Mouse (Mus musculus): ENCODE data around the gene Olfr1104. TPM values are rescaled to one million over a fixed set of nuclear protein-coding genes. Genes with fewer than 3 reads are reported as not detected.

The Olfr1104 gene
- total RNA-seq (2014; fragmentation: Nextera tagmentation) (not detected in 2 replicates), total RNA-seq (2017) (not detected in 2 replicates)

DNA sequence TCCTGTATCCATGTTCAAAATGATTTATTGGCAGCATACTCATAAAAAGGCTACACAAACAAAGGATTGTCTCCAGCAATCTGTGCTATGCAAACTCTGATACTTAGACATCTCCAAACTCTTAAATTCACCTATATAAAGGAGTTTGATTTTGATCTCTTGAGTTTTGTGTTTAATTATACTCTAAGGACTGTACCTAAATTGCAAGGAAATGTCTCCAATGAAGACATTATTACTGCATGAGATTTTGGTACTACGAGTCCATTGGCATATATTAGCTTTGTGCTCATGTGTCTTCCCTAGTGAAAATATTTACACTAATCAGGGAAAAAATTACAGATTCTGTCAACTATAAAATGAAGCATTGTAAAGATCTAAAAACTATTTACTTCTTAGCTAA lies at the start of gene Olfr1104:
TSS of gene Olfr1104 (minus strand) at position 101 of the 400 bp plus-strand sequence.
- no peak for ATAC-seq (replicated peaks; ENCODE audit: low FRiP score, low TSS enrichment, poor library complexity, severe bottlenecking)

DNA sequence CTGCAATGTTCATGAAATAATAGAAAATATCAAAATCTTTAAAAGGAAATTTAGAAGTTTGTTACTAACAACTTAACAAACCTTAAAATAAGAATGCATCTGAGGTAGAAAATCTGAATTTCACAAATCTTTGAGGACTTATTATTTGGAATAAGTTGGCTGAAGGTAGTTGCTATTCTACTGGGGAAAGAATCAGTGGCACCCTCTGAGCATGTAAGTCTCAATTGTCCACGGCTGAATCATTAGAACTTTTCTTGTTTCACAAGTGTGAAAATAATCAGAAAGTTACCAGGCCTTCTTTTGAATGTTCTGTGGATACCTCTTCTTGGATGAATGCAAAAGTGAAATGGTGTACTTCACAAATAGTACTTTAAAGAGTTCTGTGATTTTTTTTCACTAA lies 48.8 kb upstream of the Olfr1104 start, which contains the start of gene Olfr1107:
TSS of gene Olfr1107 (minus strand) at position 101 of the 400 bp plus-strand sequence.
- no peak for ATAC-seq (replicated peaks; ENCODE audit: low FRiP score, low TSS enrichment, poor library complexity, severe bottlenecking)

DNA sequence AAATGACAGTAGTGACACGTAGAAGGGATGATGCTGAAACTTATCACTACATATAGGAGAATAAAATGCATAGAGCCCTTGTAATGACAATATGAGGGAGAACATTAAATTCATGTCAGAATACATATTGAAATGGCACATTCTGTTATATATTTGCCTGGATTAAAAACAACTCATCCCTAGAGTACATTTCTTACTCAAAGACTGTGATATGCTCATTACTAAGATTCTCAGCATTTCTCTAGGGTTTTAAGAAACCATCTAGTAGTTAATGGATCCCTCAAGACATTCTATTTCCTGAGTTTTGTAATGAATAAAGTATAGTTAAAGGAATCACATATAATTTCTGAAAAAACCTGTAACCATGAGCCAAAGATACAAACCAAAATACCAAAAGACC lies 25.3 kb upstream of the Olfr1104 start, which contains the start of gene Olfr1106:
TSS of gene Olfr1106 (minus strand) at position 101 of the 400 bp plus-strand sequence.
- no peak for ATAC-seq (replicated peaks; ENCODE audit: low FRiP score, low TSS enrichment, poor library complexity, severe bottlenecking)

DNA sequence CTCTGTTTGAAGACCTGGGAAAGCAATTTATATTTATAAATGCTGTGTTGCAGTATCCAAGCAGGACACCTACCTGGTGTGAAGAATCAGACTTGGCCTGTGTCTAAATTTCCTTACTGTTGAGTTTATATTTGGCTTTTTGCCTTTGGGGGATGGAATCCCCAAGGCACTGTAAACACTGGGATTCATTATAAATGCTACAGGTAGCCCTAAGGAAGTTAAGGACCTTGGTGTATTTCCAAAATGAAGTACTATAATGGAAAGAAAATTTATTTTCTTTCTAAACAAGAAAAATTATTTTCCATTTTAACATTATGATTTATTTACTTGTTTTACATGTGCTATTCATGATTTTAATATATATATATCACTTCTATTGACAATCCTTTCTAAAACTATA lies 9.6 kb upstream of the Olfr1104 start, which contains the start of gene Olfr1105:
TSS of gene Olfr1105 (minus strand) at position 101 of the 400 bp plus-strand sequence.
- ATAC-seq (replicated peaks; ENCODE audit: low FRiP score, low TSS enrichment, poor library complexity, severe bottlenecking), result no peak

DNA sequence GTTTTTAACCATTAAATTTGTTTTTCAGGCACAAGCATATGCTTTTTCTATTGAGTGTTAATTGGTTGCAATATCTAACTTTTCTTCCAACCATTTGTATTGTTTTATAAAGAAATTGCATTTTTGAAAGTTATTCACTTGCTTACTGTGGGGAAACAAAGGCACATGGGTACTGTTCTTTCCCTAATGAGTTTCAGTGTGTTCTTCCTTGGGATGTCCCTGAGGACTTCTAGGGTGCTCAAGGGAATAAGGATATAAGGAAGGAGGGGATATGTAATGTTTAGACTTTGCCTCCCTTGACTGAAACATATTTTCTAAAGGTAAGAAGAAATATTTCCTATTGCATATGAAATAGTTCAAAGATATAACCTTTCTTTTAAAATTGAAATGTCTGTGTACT lies 28.8 kb downstream of the Olfr1104 start, which contains the start of gene Olfr1102:
TSS of gene Olfr1102 (plus strand) at position 301 of the 400 bp plus-strand sequence.
- no peak for ATAC-seq (replicated peaks; ENCODE audit: low FRiP score, low TSS enrichment, poor library complexity, severe bottlenecking)

DNA sequence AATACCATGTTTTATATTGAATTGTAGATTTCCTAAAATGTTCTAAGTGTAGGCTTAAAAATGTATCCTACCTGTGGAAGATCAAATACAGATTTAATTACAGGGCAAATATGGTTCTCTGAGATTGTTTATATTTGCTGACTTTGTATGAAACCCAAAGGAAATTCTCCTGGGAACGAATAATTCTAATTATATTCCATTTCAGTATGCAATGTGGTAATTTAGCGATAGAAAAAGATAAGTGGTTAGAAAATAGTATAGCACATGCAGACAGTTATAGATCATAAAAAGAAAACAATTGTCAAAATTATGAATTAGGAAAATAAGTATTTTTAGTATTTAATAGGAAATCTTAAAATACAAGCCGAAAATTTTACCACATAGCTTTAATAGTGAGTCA lies 35.8 kb downstream of the Olfr1104 start, which contains the start of gene Olfr1101:
TSS of gene Olfr1101 (minus strand) at position 101 of the 400 bp plus-strand sequence.
- no peak for ATAC-seq (replicated peaks; ENCODE audit: low FRiP score, low TSS enrichment, poor library complexity, severe bottlenecking)

DNA sequence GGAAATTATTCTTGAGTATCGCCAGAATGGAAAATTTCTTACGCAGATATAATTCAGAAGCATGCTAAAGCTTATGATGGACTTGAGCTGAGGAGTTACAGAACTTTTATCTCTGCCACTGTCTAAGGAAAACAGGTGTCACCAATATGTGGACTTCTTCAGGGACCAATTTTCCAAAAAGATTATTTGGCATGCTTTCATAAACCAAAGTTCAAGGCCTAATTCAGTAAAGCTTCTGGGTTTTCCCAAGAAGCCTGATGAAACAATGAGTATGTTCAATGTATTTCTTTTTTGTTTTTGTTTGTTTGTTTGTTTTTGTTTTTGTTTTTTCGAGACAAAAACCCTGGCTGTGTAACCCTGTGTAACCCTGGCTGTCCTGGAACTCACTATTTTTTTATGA lies 47.0 kb downstream of the Olfr1104 start, which contains the start of gene Olfr1100:
TSS of gene Olfr1100 (minus strand) at position 101 of the 400 bp plus-strand sequence.
- no peak for ATAC-seq (replicated peaks; ENCODE audit: low FRiP score, low TSS enrichment, poor library complexity, severe bottlenecking)

Other genes with a start within 250 kb of the Olfr1104 start
- gene Olfr1093, start 244.6 kb downstream of the Olfr1104 start, total RNA-seq (2014; fragmentation: Nextera tagmentation), result not detected in 2 replicates
- gene Olfr1093, start 244.6 kb downstream of the Olfr1104 start, total RNA-seq (2017), result not detected in 2 replicates
- gene Olfr141, start 217.1 kb downstream of the Olfr1104 start, total RNA-seq (2014; fragmentation: Nextera tagmentation), result not detected in 2 replicates
- gene Olfr141, start 217.1 kb downstream of the Olfr1104 start, total RNA-seq (2017), result not detected in 2 replicates
- gene Olfr1094, start 202.4 kb downstream of the Olfr1104 start, total RNA-seq (2014; fragmentation: Nextera tagmentation), result not detected in 2 replicates
- gene Olfr1094, start 202.4 kb downstream of the Olfr1104 start, total RNA-seq (2017), result not detected in 2 replicates
- not detected in 2 replicates for gene Olfr1095, start 175.4 kb downstream of the Olfr1104 start, total RNA-seq (2014; fragmentation: Nextera tagmentation)
- gene Olfr1095, start 175.4 kb downstream of the Olfr1104 start, total RNA-seq (2017), result not detected in 2 replicates
- gene Gm13723, start 152.3 kb downstream of the Olfr1104 start, total RNA-seq (2014; fragmentation: Nextera tagmentation), result not detected in 2 replicates
- not detected in 2 replicates for gene Gm13723, start 152.3 kb downstream of the Olfr1104 start, total RNA-seq (2017)
- gene Olfr1097, start 134.9 kb downstream of the Olfr1104 start, total RNA-seq (2014; fragmentation: Nextera tagmentation), result not detected in 2 replicates
- gene Olfr1097, start 134.9 kb downstream of the Olfr1104 start, total RNA-seq (2017), result not detected in 2 replicates
- gene Olfr1098, start 102.5 kb downstream of the Olfr1104 start, total RNA-seq (2014; fragmentation: Nextera tagmentation), result not detected in 2 replicates
- not detected in 2 replicates for gene Olfr1098, start 102.5 kb downstream of the Olfr1104 start, total RNA-seq (2017)
- not detected in 2 replicates for gene Olfr1099, start 66.4 kb downstream of the Olfr1104 start, total RNA-seq (2014; fragmentation: Nextera tagmentation)
- not detected in 2 replicates for gene Olfr1099, start 66.4 kb downstream of the Olfr1104 start, total RNA-seq (2017)
- gene Olfr1100, start 47.1 kb downstream of the Olfr1104 start, total RNA-seq (2014; fragmentation: Nextera tagmentation), result not detected in 2 replicates
- gene Olfr1100, start 47.1 kb downstream of the Olfr1104 start, total RNA-seq (2017), result not detected in 2 replicates
- not detected in 2 replicates for gene Olfr1101, start 35.9 kb downstream of the Olfr1104 start, total RNA-seq (2014; fragmentation: Nextera tagmentation)
- gene Olfr1101, start 35.9 kb downstream of the Olfr1104 start, total RNA-seq (2017), result not detected in 2 replicates
- not detected in 2 replicates for gene Olfr1102, start 28.7 kb downstream of the Olfr1104 start, total RNA-seq (2014; fragmentation: Nextera tagmentation)
- not detected in 2 replicates for gene Olfr1102, start 28.7 kb downstream of the Olfr1104 start, total RNA-seq (2017)
- not detected in 2 replicates for gene Olfr1105, start 9.5 kb upstream of the Olfr1104 start, total RNA-seq (2014; fragmentation: Nextera tagmentation)
- gene Olfr1105, start 9.5 kb upstream of the Olfr1104 start, total RNA-seq (2017), result not detected in 2 replicates
- not detected in 2 replicates for gene Olfr1106, start 25.2 kb upstream of the Olfr1104 start, total RNA-seq (2014; fragmentation: Nextera tagmentation)
- not detected in 2 replicates for gene Olfr1106, start 25.2 kb upstream of the Olfr1104 start, total RNA-seq (2017)
- not detected in 2 replicates for gene Olfr1107, start 48.7 kb upstream of the Olfr1104 start, total RNA-seq (2014; fragmentation: Nextera tagmentation)
- not detected in 2 replicates for gene Olfr1107, start 48.7 kb upstream of the Olfr1104 start, total RNA-seq (2017)
- gene Olfr1109, start 68.9 kb upstream of the Olfr1104 start, total RNA-seq (2014; fragmentation: Nextera tagmentation), result not detected in 2 replicates
- not detected in 2 replicates for gene Olfr1109, start 68.9 kb upstream of the Olfr1104 start, total RNA-seq (2017)
- gene Olfr259, start 87.5 kb upstream of the Olfr1104 start, total RNA-seq (2014; fragmentation: Nextera tagmentation), result not detected in 2 replicates
- gene Olfr259, start 87.5 kb upstream of the Olfr1104 start, total RNA-seq (2017), result not detected in 2 replicates
- gene Olfr1110, start 113.2 kb upstream of the Olfr1104 start, total RNA-seq (2014; fragmentation: Nextera tagmentation), result not detected in 2 replicates
- gene Olfr1110, start 113.2 kb upstream of the Olfr1104 start, total RNA-seq (2017), result not detected in 2 replicates
- gene Olfr1111, start 125.5 kb upstream of the Olfr1104 start, total RNA-seq (2014; fragmentation: Nextera tagmentation), result not detected in 2 replicates
- gene Olfr1111, start 125.5 kb upstream of the Olfr1104 start, total RNA-seq (2017), result not detected in 2 replicates
- not detected in 2 replicates for gene Olfr1112, start 160.7 kb upstream of the Olfr1104 start, total RNA-seq (2014; fragmentation: Nextera tagmentation)
- not detected in 2 replicates for gene Olfr1112, start 160.7 kb upstream of the Olfr1104 start, total RNA-seq (2017)
- not detected in 2 replicates for gene Olfr1113, start 181.9 kb upstream of the Olfr1104 start, total RNA-seq (2014; fragmentation: Nextera tagmentation)
- not detected in 2 replicates for gene Olfr1113, start 181.9 kb upstream of the Olfr1104 start, total RNA-seq (2017)
- not detected in 2 replicates for gene Olfr1115, start 220.9 kb upstream of the Olfr1104 start, total RNA-seq (2014; fragmentation: Nextera tagmentation)
- gene Olfr1115, start 220.9 kb upstream of the Olfr1104 start, total RNA-seq (2017), result not detected in 2 replicates
- not detected in 2 replicates for gene Olfr1116, start 240.5 kb upstream of the Olfr1104 start, total RNA-seq (2014; fragmentation: Nextera tagmentation)
- not detected in 2 replicates for gene Olfr1116, start 240.5 kb upstream of the Olfr1104 start, total RNA-seq (2017)

All from megakaryocyte-erythroid progenitor cell, adult 5-6 weeks (primary cell).